Mouse (Mus musculus) midbrain, embryonic 16.5 days (tissue): ENCODE measurements around the gene Gpsm2. TPM values are rescaled to one million over a fixed set of nuclear protein-coding genes. Genes with fewer than 3 reads are reported as not detected.

ENCODE experiments used
- ATAC-seq: fragments of 200-750 bp; cut with Nextera tagmentation; 2 replicates; pipeline ENCODE4 v1.8.0; 2017; ENCODE audit warnings: moderate TSS enrichment
- H3K27ac ChIP-seq: fragments of 300-500 bp; sonication (generic); 2 replicates; pipeline ENCODE4 v1.5.1; 2014; ENCODE audit warnings: mild to moderate bottlenecking, low read length, mixed read lengths
- H3K27me3 ChIP-seq: fragments of 300-500 bp; sonication (generic); 2 replicates; pipeline ENCODE4 v1.6.1; 2014; ENCODE audit warnings: low read depth, low read length, mixed read lengths; ENCODE audit not compliant: control insufficient read depth, insufficient read depth
- H3K36me3 ChIP-seq: fragments of 300-500 bp; sonication (generic); 2 replicates; pipeline ENCODE4 v1.6.1; 2014; ENCODE audit warnings: mild to moderate bottlenecking, low read length, moderate library complexity, mixed read lengths; ENCODE audit not compliant: control insufficient read depth, insufficient read depth
- H3K4me1 ChIP-seq: fragments of 300-500 bp; sonication (generic); 2 replicates; pipeline ENCODE4 v1.6.1; 2014; ENCODE audit warnings: mild to moderate bottlenecking, low read length, mixed read lengths; ENCODE audit not compliant: control insufficient read depth, insufficient read depth
- H3K4me2 ChIP-seq: fragments of 300-500 bp; sonication (generic); 2 replicates; pipeline ENCODE4 v1.6.1; 2014; ENCODE audit warnings: mild to moderate bottlenecking, low read length, mixed read lengths
- H3K4me3 ChIP-seq: fragments of 300-500 bp; sonication (generic); 2 replicates; pipeline ENCODE4 v1.5.1; 2014; ENCODE audit warnings: low read depth, mild to moderate bottlenecking, low read length, moderate library complexity, mixed read lengths
- H3K9ac ChIP-seq: fragments of 300-500 bp; sonication (generic); 2 replicates; pipeline ENCODE4 v1.6.1; 2014; ENCODE audit warnings: low read depth, low read length, mixed read lengths
- H3K9me3 ChIP-seq: fragments of 300-500 bp; sonication (generic); replicated peaks from 2 replicates; pipeline ENCODE4 v1.6.1; 2014; ENCODE audit warnings: mild to moderate bottlenecking, low read length, mixed read lengths; ENCODE audit not compliant: control insufficient read depth, poor library complexity, severe bottlenecking
- WGBS: fragments of 180-500 bp; shearing (Covaris S2); extraction: QIAGEN DNeasy Blood & Tissue Kit; methylation state at CpG from one replicate; pipeline ENCODE4 v1.1.7; 2014; 5-methylcytosine and 5-hydroxymethylcytosine counted together
- polyA plus RNA-seq: library from polyadenylated mRNA; unstranded; fragments of >200 nt; fragmentation: Nextera tagmentation; extraction: Ambion mirVana; gene quantifications from 2 replicates; pipeline ENCODE4 v1.2.1, GENCODE M21; 2015

Gene Gpsm2
- polyA plus RNA-seq, 1 experiment from 2014 or later = 16.6 TPM

- Histone ChIP-seq H3K27ac (no peak overlapping the region), H3K27me3 (no peaks in the 10 kb centered on the region), H3K9me3 (no peaks in the 10 kb centered on the region), H3K4me2 (no peak overlapping the region), H3K9ac (no peak overlapping the region), H3K4me3 (no peak overlapping the region), H3K36me3 (no peaks in the 10 kb centered on the region), H3K4me1 (no peaks in the 10 kb centered on the region)
- WGBS = 83% methylated on average over 3 of the region's 3 CpGs
- no peak for ATAC-seq
Measured at GRCm38 (mm10) chr3:108737761-108738160, 15.7 kb upstream of the Gpsm2 start.

GRCm38 (mm10) chr3:108730316-108730715 is 8.2 kb upstream of the Gpsm2 start:
- no peak for ATAC-seq
- H3K36me3 ChIP-seq = no peaks in the 10 kb centered on the region
- no peak overlapping the region for H3K4me3 ChIP-seq
- H3K4me2 ChIP-seq = no peak overlapping the region
- H3K9ac ChIP-seq = no peak overlapping the region
- no peaks in the 10 kb centered on the region for H3K27me3 ChIP-seq
- H3K4me1 ChIP-seq = no peaks in the 10 kb centered on the region
- H3K27ac ChIP-seq = no peak overlapping the region
- 41% methylated on average over 12 of the region's 12 CpGs for WGBS
- H3K9me3 ChIP-seq = no peaks in the 10 kb centered on the region

- no peak overlapping the region for H3K9ac ChIP-seq
- WGBS = 95% methylated on average over 3 of the region's 3 CpGs
Measured at GRCm38 (mm10) chr3:108727776-108728175, 5.7 kb upstream of the Gpsm2 start.

GRCm38 (mm10) chr3:108727344-108727743 is 5.2 kb upstream of the Gpsm2 start:
- H3K4me3 ChIP-seq = no peak overlapping the region
- no peak for ATAC-seq
- H3K27me3 ChIP-seq = no peaks in the 10 kb centered on the region
- H3K9ac ChIP-seq = no peak overlapping the region
- no peak overlapping the region for H3K27ac ChIP-seq
- no peak overlapping the region for H3K4me2 ChIP-seq
- H3K36me3 ChIP-seq = no peaks in the 10 kb centered on the region
- 0 out of 2 replicates have a peak, but pooled peaks cover 4% of the 10 kb centered on the region for H3K4me1 ChIP-seq
- H3K9me3 ChIP-seq = no peaks in the 10 kb centered on the region

More at GRCm38 (mm10) chr3:108727776-108728175, 5.7 kb upstream of the Gpsm2 start:
- no peak for ATAC-seq
- Histone ChIP-seq H3K4me3 (no peak overlapping the region), H3K9me3 (no peaks in the 10 kb centered on the region), H3K27me3 (no peaks in the 10 kb centered on the region), H3K36me3 (no peaks in the 10 kb centered on the region), H3K27ac (no peak overlapping the region), H3K4me2 (no peak overlapping the region), H3K4me1 (0 out of 2 replicates have a peak, but pooled peaks cover 2% of the 10 kb centered on the region)

GRCm38 (mm10) chr3:108726413-108726812 is 4.3 kb upstream of the Gpsm2 start:
- Histone ChIP-seq H3K36me3 (no peaks in the 10 kb centered on the region), H3K27me3 (no peaks in the 10 kb centered on the region), H3K4me3 (no peak overlapping the region), H3K4me2 (no peak overlapping the region), H3K9ac (no peak overlapping the region), H3K27ac (no peak overlapping the region), H3K4me1 (0 out of 2 replicates have a peak, but pooled peaks cover 4% of the 10 kb centered on the region), H3K9me3 (no peaks in the 10 kb centered on the region)
- 91% methylated on average over 7 of the region's 7 CpGs for WGBS
- ATAC-seq = no peak

GRCm38 (mm10) chr3:108721076-108721991 is 775 bp downstream of the Gpsm2 start:
- ATAC-seq = peak; percentile 73; the same call in 1 of the 2 replicates
- under 1% methylated on average over 37 of the region's 44 CpGs for WGBS

GRCm38 (mm10) chr3:108719761-108720160 is 2.3 kb downstream of the Gpsm2 start:
- peaks cover 12% of the 10 kb centered on the region for H3K4me1 ChIP-seq
- H3K4me2 ChIP-seq = no peak overlapping the region
- H3K9me3 ChIP-seq = no peaks in the 10 kb centered on the region
- H3K27ac ChIP-seq = no peak overlapping the region
- no peak for ATAC-seq
- no peak overlapping the region for H3K4me3 ChIP-seq
- H3K9ac ChIP-seq = no peak overlapping the region
- H3K36me3 ChIP-seq = no peaks in the 10 kb centered on the region
- WGBS = 84% methylated on average over 3 of the region's 3 CpGs
- H3K27me3 ChIP-seq = no peaks in the 10 kb centered on the region

More at GRCm38 (mm10) chr3:108721076-108721991, 775 bp downstream of the Gpsm2 start:
- Histone ChIP-seq H3K36me3 (no peaks in the 10 kb centered on the region), H3K4me1 (peaks cover 12% of the 10 kb centered on the region), H3K4me3 (peak overlapping the region; percentile 82), H3K27me3 (no peaks in the 10 kb centered on the region), H3K4me2 (peak overlapping the region; percentile 83), H3K9ac (peak overlapping the region; percentile 84), H3K27ac (peak overlapping the region; percentile 79), H3K9me3 (no peaks in the 10 kb centered on the region)

- Histone ChIP-seq H3K4me1 (peaks cover 12% of the 10 kb centered on the region), H3K27me3 (no peaks in the 10 kb centered on the region), H3K36me3 (no peaks in the 10 kb centered on the region), H3K27ac (no peak overlapping the region), H3K4me3 (no peak overlapping the region), H3K9me3 (no peaks in the 10 kb centered on the region), H3K4me2 (no peak overlapping the region), H3K9ac (no peak overlapping the region)
- no peak for ATAC-seq
- WGBS = 92% methylated on average over 2 of the region's 2 CpGs
Measured at GRCm38 (mm10) chr3:108719357-108719756, 2.8 kb downstream of the Gpsm2 start.

- no peak overlapping the region for H3K27ac ChIP-seq
- H3K9ac ChIP-seq = no peak overlapping the region
- H3K4me2 ChIP-seq = no peak overlapping the region
- ATAC-seq = no peak
- no peak overlapping the region for H3K4me3 ChIP-seq
- no peaks in the 10 kb centered on the region for H3K36me3 ChIP-seq
- H3K4me1 ChIP-seq = peaks cover 16% of the 10 kb centered on the region
- H3K27me3 ChIP-seq = no peaks in the 10 kb centered on the region
- WGBS = 87% methylated on average over 3 of the region's 3 CpGs
- H3K9me3 ChIP-seq = no peaks in the 10 kb centered on the region
Measured at GRCm38 (mm10) chr3:108717896-108718502, 4.1 kb downstream of the Gpsm2 start.
